Mouse (Mus musculus): ENCODE results near the gene Enox1.
"Not testable (repeated sequence)": the region's sequence is repeated elsewhere in the genome, so short reads cannot be mapped to it uniquely, and the experiment has no call there.

Gene Enox1

DNA sequence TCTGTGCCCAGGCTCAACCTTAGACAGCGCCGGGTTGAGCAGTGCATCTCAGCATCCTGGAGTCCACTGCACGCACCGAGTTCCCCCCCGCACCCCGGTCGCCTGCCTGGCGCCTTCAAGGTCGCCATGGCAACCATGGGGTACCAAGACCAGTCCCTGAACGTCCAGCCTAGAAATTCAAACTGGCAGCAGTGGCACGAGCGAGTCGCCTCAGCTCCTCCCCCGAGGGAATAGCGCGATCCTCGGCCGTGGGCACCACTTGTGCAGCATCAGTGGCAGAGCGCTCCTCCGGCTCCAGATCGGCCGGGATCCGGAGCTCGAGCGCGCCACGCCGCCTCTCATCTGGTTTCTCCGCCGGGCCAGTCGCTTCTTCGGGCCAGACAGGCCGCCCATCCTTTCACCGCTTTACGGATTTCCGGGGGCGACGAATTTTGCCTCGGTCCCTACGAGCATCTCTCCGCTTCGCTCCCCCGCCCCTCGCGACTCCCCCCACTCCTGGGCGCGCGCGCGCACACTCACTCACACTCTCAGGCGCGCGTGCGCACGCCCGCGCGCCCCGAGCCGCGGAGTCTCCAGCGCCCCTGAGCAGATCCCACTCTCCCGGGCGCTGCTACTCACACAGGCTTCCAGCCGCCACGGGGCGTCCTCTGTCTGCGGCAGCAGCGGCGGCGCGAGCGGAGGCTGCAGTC lies at the start of gene Enox1:
TSS of gene Enox1 (plus strand) at position 542 of the 689 bp plus-strand sequence.
- DNase-seq (ENCODE audit: low spot score), result peak; percentile 74

DNA sequence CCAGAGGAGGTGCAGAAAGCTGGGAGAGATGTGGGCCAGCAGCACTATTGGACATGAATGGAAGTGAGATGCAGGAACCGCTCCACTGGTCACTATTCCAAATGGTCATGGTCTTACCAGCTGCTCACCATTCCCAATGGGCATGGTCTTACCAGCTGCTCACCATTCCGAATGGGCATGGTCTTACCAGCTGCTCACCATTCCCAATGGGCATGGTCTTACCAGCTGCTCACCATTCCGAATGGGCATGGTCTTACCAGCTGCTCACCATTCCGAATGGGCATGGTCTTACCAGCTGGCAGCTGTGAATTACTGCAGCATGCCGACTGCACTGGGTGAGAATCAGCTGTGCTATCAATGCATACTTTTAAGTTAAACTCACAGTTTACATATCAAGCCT lies 45.9 kb upstream of the Enox1 start:
- not testable (repeated sequence) for DNase-seq (ENCODE audit: low spot score)

DNA sequence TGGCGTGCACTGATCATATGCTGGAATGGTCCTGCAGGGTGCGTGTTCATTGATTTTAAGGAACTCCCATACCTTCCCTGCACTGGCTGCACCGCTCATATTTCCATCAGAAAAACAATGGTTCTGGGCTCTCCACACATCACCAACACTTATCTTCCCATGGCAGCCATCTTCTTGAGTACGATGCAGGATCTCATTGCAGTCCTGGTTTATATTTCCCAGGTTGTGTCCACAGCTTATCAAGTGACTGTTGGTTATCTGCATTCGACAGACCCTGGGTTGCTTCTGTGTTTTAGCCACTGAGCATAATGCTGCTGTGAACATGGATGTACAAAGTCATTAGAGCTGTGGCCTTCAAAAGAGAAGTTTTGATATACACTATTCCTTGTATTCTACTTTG lies 26.0 kb upstream of the Enox1 start:
- no peak for DNase-seq (ENCODE audit: low spot score)

DNA sequence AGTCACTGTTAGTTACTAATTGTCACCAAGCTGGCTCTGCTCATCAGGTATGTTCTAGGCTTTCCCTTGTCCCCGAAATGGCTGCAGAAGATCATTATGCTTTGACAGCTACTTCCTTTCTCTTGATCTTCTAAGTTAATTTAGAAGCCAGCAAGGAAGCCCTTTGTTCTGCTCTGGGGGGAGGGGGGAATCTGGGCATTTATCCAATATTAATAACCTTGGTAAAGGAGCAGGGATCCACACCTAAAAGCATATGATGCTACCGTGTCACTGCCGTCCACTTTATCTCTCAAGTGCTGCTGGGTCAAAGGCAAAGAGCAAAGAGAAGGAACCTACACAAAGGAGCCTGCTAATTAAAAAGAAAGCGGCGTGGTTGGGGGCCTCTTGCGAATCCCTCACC lies 19.6 kb upstream of the Enox1 start:
- DNase-seq (ENCODE audit: low spot score), result no peak

DNA sequence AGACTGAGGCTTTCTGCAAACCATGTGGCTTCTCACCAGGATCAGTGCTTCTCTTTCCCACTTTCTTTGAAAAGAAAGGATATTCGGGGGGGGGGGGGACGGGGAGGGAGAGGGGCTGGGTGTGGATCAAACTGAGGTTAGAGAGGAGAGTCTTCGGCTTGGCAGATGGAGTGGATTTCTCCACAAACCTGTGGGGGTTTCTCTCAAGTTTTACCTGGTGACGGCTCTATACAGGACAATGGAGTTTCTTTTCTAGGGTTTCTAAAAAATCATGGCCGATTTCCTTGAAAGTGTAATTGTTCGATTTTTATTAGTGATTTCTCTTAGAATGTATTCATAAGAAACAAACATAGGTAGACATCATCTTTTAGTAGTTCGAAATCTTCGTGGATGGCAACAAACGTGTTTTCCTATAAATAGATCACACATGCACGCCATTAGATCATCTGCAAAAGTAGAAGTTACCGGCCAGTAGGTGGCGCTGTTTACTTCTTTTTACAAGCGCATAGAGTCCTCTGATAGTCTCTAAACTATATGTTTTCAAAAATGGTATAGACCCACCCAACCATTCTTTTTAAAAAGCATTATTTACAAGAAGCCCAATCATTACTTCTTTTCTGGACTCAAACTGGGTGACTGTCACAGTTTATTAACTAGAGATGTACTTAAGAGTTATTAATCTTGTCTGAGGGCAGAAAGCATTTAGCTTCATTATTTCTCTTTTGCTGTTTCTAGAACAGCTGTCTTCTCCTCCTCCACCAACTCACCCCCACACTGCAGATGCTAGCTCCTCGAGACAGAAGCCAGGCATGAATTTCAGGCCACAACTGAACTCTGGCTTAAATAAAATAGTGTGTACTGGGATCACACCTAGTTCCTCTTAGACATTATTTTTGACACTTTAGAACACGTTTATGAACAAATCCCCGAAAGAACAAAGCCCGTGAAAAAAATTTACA lies 15.0 kb upstream of the Enox1 start:
- peak; percentile 58 for DNase-seq (ENCODE audit: low spot score)

DNA sequence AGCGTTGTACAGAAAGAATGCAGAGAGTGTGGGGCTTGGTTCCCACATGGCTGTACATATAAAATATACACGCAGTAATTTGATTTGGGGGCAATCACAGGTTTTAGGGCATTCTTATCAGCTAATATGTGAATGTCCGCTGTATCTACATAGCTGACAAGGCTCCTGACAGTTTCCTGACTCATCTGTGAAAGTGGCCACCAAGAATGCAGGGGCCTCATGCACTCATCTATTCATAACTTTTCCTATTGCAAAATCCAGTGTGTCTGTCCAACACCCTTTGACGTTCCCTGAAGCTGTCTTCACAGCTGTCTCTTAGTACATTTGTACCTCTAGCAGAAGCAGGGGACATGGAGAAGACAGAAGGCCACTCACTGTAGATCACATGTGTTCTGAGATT lies 11.5 kb upstream of the Enox1 start:
- DNase-seq (ENCODE audit: low spot score), result no peak

DNA sequence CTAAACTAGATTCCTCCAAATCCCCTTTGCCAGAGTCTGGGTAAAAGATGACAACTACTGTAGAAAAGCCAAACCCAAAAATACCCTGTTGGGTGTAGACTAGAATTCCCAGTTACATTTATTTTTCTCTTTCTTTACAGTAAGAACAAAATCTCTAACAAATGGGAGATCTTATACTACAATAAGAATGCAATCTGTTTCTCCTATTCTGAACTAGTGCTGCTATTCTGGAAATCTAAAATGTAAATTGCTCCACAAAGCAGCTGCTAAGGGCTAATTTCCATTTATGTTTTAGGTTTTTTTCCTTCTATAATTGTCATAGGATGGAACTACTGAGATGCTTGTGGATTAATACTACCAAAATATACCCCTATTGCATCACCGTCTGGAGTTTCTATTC lies 8.9 kb upstream of the Enox1 start:
- DNase-seq (ENCODE audit: low spot score), result no peak

DNA sequence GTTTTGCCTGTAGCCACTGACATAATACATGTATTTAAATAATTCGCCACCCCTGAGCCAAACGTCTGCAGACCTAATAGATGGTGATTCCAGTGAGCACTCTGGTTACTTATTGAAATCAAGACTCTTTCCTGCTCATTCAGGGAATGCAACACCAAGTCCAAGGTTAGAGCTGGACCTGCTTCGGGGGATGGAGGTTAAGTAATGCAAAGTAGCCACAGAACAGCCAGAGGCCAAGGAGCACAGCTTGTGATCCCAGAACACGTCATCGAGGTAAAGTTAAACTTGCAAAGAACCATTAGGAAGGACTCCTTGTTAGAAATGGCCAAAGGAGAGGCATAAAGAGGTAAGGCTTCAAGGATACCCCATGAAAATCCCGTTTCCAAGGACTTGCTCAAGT lies 6.0 kb upstream of the Enox1 start:
- no peak for DNase-seq (ENCODE audit: low spot score)

DNA sequence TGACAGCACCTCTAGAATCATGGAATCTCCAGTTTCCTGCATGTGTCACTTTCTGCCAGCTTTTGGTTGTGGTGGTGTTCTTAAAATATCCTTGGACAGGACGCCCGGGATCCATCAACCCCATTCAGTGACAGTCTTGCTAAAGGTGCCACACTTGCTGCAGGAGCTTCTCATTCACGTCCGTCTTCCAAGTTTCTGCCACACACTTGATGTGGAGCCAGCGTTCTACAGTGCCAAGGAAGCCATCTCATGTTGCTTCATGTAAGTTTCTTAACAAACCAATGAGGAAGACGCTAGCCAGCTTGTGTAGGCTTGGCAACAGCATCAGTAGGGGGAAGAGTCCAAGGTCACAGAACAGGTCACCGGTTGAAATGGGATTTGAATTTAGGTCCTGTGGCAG lies 5.1 kb upstream of the Enox1 start:
- DNase-seq (ENCODE audit: low spot score), result no peak

DNA sequence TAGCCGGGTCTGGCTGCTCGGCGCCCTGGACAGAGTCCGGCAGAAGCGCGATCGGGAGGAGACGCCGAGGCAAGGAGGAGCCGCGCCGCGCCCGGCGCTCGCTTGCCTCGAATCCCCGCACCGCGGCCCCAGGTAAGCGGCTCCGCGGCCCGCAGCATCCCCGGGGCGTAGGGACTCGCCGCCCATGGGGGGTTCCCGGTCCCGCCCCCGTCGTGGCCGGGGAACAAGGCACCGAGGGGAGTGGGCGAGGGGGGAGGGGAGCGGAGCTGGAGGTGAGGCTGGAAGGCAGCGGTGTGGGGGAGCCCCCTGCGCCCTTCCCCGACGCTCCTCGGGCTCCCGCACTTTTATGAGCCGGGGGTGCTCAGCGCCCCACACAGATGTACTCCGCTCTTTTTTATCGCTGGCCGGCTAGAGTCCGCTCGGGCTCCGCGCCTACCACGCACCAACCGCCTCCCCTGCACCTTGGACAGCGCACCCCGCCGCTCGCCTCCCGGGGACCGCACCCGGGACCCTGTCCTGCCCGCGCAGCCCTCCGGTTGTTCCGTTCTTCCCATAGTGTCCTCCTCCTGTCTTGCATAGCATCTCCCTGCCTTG lies 445 bp downstream of the Enox1 start:
- no peak for DNase-seq (ENCODE audit: low spot score)

DNA sequence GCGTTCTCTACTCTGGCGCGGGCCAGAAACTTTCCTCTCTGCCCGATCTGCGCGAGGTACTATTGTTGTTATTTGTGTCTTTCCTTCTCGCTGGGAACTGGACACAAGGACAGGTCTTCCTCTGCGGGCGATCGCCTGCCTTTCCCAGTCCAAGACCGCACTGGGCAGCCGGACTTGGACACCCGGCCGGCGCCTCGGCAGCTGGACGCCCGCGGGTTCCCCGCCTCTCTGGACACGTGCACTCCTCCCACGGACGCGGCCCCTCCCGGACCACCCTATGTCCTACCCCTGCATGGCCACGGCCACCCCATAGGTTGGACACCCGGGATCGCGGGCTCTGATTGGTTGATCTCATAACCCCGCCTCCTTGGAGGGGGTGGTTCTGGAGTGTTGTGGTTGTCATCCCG lies 945 bp downstream of the Enox1 start:
- peak; percentile 86 for DNase-seq (ENCODE audit: low spot score)

DNA sequence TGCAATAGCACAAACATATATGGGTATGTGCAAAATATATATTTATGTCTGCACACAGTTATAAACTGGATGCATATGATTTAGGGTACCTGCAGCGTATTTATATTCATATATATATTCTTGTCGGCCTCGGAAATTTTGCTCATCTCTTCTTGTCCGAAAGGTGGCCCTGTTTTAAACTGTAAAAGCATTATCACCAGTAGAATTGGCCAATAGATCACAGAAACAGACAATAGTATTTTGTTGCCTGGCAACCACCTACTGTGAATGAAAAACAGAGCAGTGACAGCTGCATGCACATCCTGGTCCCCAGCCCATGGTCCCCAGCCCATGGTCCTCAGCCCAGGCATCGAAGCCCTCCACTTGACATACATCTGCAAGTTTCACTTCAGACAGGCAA lies 2.8 kb downstream of the Enox1 start:
- DNase-seq (ENCODE audit: low spot score), result no peak

DNA sequence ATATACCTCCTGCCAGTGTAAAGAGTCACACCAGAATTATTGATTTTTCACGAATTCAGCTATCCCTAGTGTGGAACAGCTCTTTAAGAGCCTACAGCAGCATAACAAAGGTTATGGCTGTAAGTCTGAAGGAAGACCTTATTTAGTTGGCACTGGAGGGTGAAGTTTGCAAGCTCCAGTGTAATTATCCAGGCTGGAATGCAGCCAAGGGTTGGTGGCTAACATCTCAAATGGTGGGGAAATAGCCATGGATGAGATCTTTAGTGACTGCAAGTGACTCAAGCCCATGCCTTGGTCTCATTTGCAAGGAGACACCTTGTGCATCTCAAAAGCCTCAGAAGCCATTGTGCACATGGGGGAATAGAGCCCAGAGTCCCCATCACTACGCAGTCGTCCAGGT lies 5.9 kb downstream of the Enox1 start:
- no peak for DNase-seq (ENCODE audit: low spot score)

DNA sequence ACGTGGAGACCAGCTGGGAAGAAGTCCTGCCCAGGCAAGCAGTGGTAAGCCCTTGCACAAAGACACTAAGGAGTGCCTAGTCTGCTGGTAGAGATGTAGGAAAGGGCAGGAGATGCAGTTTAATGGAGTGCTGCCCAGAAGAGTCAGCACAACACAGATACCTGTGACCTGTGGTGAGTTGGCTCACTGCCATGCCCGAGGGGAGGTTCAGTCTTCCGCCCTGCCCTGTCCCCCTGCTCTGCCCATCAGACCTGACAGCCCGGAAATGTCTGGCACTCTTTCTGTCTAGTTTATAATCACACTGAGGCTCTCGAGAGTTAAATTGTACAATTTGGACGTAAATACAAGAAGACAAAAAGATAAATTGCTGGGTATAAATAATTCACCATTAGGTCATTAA lies 7.8 kb downstream of the Enox1 start:
- no peak for DNase-seq (ENCODE audit: low spot score)

DNA sequence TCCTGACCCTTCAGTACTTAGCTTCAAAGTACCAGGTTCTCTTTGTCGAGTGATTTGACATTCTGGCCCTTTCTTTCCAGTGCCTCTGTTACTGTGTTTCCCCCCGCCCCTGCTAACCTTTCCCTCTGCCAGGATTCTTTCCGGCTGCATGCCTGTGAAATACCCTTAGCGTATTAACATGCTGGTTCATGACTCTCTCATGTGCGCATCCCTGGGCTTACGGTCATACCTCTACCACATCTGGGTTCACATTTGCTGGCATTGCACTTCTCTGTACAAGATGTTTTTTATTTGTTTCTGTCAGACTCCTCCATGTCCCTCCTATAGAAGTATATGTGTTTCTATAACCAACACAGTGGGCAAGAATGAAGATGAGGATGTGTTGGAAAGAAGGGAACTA lies 11.6 kb downstream of the Enox1 start:
- no peak for DNase-seq (ENCODE audit: low spot score)

DNA sequence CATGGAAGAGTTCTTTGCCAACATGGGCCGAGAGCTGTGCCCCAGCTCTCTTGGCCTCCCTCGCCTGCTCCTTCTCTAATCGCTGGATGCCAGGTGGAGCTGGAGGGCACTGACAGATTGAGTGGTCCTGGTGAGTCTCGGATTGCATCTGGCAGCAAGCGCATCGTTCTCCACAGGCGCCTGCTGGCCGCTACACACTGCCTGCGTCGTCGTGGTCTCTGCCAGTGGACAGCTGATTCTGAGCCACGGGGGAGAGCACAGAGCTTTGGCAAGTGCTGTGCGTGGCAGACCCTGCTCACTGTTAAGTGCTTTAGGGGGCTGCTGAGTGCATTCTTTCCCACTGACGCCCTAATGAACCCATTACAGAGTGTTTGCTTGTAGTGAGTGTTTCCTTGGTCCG lies 17.9 kb downstream of the Enox1 start:
- no peak for DNase-seq (ENCODE audit: low spot score)

DNA sequence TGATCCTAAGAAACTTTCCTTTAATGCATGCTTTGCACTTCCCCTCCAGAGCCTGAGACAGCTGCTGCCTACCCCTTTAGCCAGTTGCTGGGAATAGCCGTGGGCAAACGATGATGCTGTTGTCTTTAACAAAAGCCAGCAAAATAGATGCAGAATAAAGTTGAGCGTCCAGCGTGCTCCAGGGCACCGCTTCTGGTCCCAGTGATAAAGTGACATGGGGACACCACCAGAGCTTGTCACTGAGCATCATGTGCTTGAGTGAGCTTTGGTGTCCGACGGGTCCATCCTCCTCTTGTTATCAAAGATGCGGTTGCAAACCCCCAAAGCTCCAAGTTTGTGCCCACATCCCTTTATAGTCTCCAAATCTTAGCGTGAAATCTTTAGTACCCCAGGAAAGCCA lies 18.4 kb downstream of the Enox1 start:
- DNase-seq (ENCODE audit: low spot score), result no peak

DNA sequence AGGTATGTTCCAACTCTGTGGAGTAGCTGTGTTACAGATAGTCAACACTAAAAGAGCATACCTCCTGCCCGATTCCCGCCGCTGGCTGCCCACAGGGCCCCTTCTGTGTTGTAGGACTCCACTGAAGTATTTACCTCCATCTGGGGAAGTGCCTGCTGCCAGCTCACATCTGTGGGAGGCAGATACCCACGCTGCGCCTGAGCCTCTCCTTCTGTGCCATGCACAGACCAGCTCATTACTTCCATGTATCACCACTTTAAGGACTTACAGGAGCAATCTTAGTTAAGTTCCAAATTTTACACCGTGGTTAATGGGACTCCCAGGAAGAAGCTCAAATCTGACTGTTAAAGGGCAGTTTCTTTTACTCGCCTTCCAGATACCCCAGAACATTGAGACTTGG lies 23.7 kb downstream of the Enox1 start:
- DNase-seq (ENCODE audit: low spot score), result no peak

DNA sequence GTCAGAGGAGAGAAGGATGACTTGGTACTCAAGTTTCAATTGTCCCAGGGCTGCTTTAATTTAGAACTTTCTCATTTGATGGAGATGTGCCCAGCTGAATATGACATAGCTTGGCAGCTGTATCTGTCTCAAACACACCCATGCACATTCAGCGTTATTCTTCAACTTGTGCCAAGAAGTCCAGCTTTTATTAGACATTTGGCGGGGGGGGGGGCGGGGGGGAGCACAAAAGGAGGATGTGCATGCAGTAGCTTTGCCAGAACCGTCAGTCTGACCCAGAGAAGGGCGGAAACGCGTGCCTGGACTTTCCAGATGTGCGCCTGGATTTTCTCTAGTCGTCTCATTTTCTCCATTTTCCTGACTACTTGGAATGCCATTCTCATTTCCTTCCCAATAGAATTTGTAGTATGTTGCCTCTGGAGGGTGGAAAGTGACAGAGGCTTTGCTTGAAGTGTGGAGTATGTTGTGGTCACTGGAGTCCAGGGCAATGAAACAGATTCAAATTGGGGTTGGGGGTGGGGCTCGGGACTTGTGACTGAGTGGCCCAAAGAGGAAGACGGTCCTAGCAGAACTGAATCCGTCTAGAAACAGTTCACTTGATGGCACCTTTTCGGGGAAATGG lies 24.3 kb downstream of the Enox1 start:
- DNase-seq (ENCODE audit: low spot score), result no peak

DNA sequence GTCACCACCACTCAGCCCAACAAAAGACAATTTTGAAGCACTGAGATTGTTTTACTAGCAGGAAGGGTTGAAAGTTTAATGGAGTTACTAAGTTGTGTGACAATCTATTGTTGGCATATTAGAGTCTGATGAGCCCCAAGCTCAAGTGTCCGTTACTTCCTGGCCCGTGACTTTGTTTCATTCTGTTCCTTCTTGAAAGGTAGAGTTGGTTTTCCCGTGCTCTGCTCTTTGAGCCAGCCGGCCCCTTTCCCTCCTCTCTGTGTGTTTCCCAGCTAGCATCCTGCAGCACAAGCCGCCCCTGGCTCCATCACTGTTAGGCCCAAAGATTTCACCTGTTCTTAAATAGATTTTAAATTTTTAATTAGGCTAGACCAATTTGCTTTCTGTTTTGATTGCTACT lies 26.9 kb downstream of the Enox1 start:
- no peak for DNase-seq (ENCODE audit: low spot score)

DNA sequence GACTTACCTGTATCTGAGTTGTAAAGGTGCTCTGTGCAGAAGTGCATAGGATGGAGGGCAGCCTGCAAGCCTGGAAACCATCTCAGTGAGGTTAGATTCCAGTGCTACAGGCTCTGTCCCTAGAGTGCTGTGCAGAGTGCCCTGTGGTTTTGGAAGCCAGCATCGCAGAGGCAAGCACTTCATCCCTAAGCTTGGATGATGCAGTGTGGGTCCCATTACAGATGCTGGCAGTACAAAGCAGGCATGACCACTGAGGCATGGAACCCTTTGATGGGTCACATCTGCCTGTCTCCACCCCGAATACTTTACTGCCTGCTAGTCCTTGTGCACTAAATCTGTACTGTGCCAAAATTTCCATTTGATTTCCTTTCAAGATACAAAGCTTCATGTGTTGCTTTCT lies 33.6 kb downstream of the Enox1 start:
- no peak for DNase-seq (ENCODE audit: low spot score)

DNA sequence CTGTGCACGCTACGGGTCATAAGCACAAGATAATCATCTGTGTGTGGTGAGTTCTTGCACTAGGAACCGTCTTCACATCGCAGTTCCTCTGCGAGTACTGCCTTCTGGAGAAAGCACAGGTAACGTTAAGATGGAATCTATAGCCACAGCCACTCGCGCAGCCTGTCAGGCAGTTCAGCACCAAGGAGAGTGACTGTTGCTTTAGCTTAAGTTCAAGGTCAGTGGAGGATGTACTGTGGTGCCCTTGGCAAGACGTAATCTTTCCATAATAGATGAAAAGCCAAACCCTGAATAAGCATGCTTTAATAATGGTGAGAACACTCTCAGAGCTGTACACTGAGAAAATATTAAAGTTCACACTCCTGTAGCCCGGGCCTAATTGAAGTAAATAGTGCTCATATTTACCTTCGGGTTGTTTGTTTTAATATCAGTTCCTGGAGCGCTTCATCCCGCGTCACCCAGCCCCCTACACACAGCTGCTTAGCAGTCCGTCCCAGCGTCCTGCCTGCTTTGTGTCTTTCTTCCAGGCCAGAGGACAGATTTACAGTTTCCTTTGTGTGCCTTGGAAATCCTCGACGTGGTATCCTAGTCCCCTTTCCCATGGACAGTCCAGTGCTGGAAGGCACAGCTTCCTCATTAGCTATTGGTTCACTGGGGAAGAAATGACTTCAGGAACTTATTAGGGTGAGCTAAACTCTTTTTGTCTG lies 38.9 kb downstream of the Enox1 start:
- no peak for DNase-seq (ENCODE audit: low spot score)

Measured in testis, postnatal 14 days (tissue).